Mouse (Mus musculus): Measurements from ENCODE around the gene Cplx3. TPM values are rescaled to one million over a fixed set of nuclear protein-coding genes. Genes with fewer than 3 reads are reported as not detected.

Cplx3 gene
- polyA plus RNA-seq, 1 experiment from 2014 or later: not detected

- TF ChIP-seq EP300 (optimal IDR thresholded peaks at IDR 0.05): no peak
- no peak for TF ChIP-seq CTCF (IDR thresholded peaks at IDR 0.05; ENCODE audit: low read depth)
- Histone ChIP-seq H3K9me3 (ENCODE audit: control insufficient read depth, low read length) (no peaks in the 10 kb centered on the region), H3K4me2 (replicated peaks; ENCODE audit: low read depth) (no peak overlapping the region), H3K4me3 (ENCODE audit: low read depth, low read length) (no peak overlapping the region), H3K36me3 (ENCODE audit: control insufficient read depth, insufficient read depth, low read length) (no peaks in the 10 kb centered on the region), H3K27me3 (ENCODE audit: control insufficient read depth, insufficient read depth, low read length) (peaks cover 3% of the 10 kb centered on the region; the same call in 1 of the 2 replicates), H3K9ac (ENCODE audit: low read length) (no peak overlapping the region), H3K27ac (replicated peaks) (no peak overlapping the region), H3K4me1 (replicated peaks; ENCODE audit: control insufficient read depth, insufficient read depth) (no peaks in the 10 kb centered on the region)
- DNase-seq (ENCODE audit: low spot score): no peak
- 63% methylated on average over 8 of the region's 8 CpGs for WGBS
- no peak for ATAC-seq (ENCODE audit: low FRiP score, low TSS enrichment)
These were observed 4.0 kb downstream of the Cplx3 start for GRCm38 (mm10) chr9:57602098-57602497.

- no peaks in the 10 kb centered on the region for H3K4me1 ChIP-seq (replicated peaks; ENCODE audit: control insufficient read depth, insufficient read depth)
- no peak overlapping the region for H3K4me2 ChIP-seq (replicated peaks; ENCODE audit: low read depth)
- no peak overlapping the region for H3K9ac ChIP-seq (ENCODE audit: low read length)
- 25% methylated on average over 2 of the region's 2 CpGs for WGBS
- H3K4me3 ChIP-seq (ENCODE audit: low read depth, low read length): no peak overlapping the region
- DNase-seq (ENCODE audit: low spot score): no peak
- H3K9me3 ChIP-seq (ENCODE audit: control insufficient read depth, low read length): no peaks in the 10 kb centered on the region
- H3K27me3 ChIP-seq (ENCODE audit: control insufficient read depth, insufficient read depth, low read length): peaks cover 2% of the 10 kb centered on the region; the same call in 1 of the 2 replicates
- H3K36me3 ChIP-seq (ENCODE audit: control insufficient read depth, insufficient read depth, low read length): no peaks in the 10 kb centered on the region
- H3K27ac ChIP-seq (replicated peaks): no peak overlapping the region
- TF ChIP-seq CTCF (IDR thresholded peaks at IDR 0.05; ENCODE audit: low read depth) (no peak), EP300 (optimal IDR thresholded peaks at IDR 0.05) (no peak)
- ATAC-seq (ENCODE audit: low FRiP score, low TSS enrichment): no peak
These were observed 4.8 kb downstream of the Cplx3 start for GRCm38 (mm10) chr9:57601353-57601706.

- Histone ChIP-seq H3K36me3 (ENCODE audit: control insufficient read depth, insufficient read depth, low read length) (no peaks in the 10 kb centered on the region), H3K27ac (replicated peaks) (no peak overlapping the region), H3K4me1 (replicated peaks; ENCODE audit: control insufficient read depth, insufficient read depth) (no peaks in the 10 kb centered on the region), H3K9ac (ENCODE audit: low read length) (no peak overlapping the region), H3K27me3 (ENCODE audit: control insufficient read depth, insufficient read depth, low read length) (no peaks in the 10 kb centered on the region), H3K9me3 (ENCODE audit: control insufficient read depth, low read length) (no peaks in the 10 kb centered on the region), H3K4me3 (ENCODE audit: low read depth, low read length) (no peak overlapping the region), H3K4me2 (replicated peaks; ENCODE audit: low read depth) (no peak overlapping the region)
- peak; percentile 55 for DNase-seq (ENCODE audit: low spot score)
- no peak for ATAC-seq (ENCODE audit: low FRiP score, low TSS enrichment)
- TF ChIP-seq EP300 (optimal IDR thresholded peaks at IDR 0.05) (no peak), CTCF (IDR thresholded peaks at IDR 0.05; ENCODE audit: low read depth) (no peak)
- 6% methylated on average over 3 of the region's 3 CpGs for WGBS
These were observed 5.3 kb downstream of the Cplx3 start for GRCm38 (mm10) chr9:57600620-57601352.

- Histone ChIP-seq H3K27ac (replicated peaks) (no peak overlapping the region), H3K9me3 (ENCODE audit: control insufficient read depth, low read length) (no peaks in the 10 kb centered on the region), H3K9ac (ENCODE audit: low read length) (no peak overlapping the region), H3K36me3 (ENCODE audit: control insufficient read depth, insufficient read depth, low read length) (peaks cover 6% of the 10 kb centered on the region; the same call in 1 of the 2 replicates), H3K4me3 (ENCODE audit: low read depth, low read length) (no peak overlapping the region), H3K4me1 (replicated peaks; ENCODE audit: control insufficient read depth, insufficient read depth) (no peaks in the 10 kb centered on the region), H3K4me2 (replicated peaks; ENCODE audit: low read depth) (no peak overlapping the region), H3K27me3 (ENCODE audit: control insufficient read depth, insufficient read depth, low read length) (no peaks in the 10 kb centered on the region)
- 61% methylated on average over 8 of the region's 8 CpGs for WGBS
- no peak for TF ChIP-seq EP300 (optimal IDR thresholded peaks at IDR 0.05)
- TF ChIP-seq CTCF (IDR thresholded peaks at IDR 0.05; ENCODE audit: low read depth): no peak
- no peak for DNase-seq (ENCODE audit: low spot score)
- no peak for ATAC-seq (ENCODE audit: low FRiP score, low TSS enrichment)
These were observed 7.1 kb downstream of the Cplx3 start for GRCm38 (mm10) chr9:57598851-57599563.

GRCm38 (mm10) chr9:57597929-57598382 lies 8.1 kb downstream of the Cplx3 start:
- H3K36me3 ChIP-seq (ENCODE audit: control insufficient read depth, insufficient read depth, low read length): peaks cover 9% of the 10 kb centered on the region; the same call in 1 of the 2 replicates
- TF ChIP-seq EP300 (optimal IDR thresholded peaks at IDR 0.05) (no peak), CTCF (IDR thresholded peaks at IDR 0.05; ENCODE audit: low read depth) (no peak)
- 0 out of 2 replicates have a peak, but pooled peaks have one; percentile 28 for ATAC-seq (ENCODE audit: low FRiP score, low TSS enrichment)
- DNase-seq (ENCODE audit: low spot score): no peak
- H3K27ac ChIP-seq (replicated peaks): peak overlapping the region; percentile 24; the same call in 1 of the 2 replicates
- no peaks in the 10 kb centered on the region for H3K27me3 ChIP-seq (ENCODE audit: control insufficient read depth, insufficient read depth, low read length)
- no peaks in the 10 kb centered on the region for H3K4me1 ChIP-seq (replicated peaks; ENCODE audit: control insufficient read depth, insufficient read depth)
- H3K9me3 ChIP-seq (ENCODE audit: control insufficient read depth, low read length): no peaks in the 10 kb centered on the region
- no peak overlapping the region for H3K9ac ChIP-seq (ENCODE audit: low read length)
- WGBS: 27% methylated on average over 4 of the region's 4 CpGs
- no peak overlapping the region for H3K4me2 ChIP-seq (replicated peaks; ENCODE audit: low read depth)
- H3K4me3 ChIP-seq (ENCODE audit: low read depth, low read length): no peak overlapping the region

- H3K27ac ChIP-seq (replicated peaks): no peak overlapping the region
- no peak for TF ChIP-seq EP300 (optimal IDR thresholded peaks at IDR 0.05)
- no peak for TF ChIP-seq CTCF (IDR thresholded peaks at IDR 0.05; ENCODE audit: low read depth)
- H3K36me3 ChIP-seq (ENCODE audit: control insufficient read depth, insufficient read depth, low read length): peaks cover 13% of the 10 kb centered on the region; the same call in 1 of the 2 replicates
- no peak overlapping the region for H3K4me2 ChIP-seq (replicated peaks; ENCODE audit: low read depth)
- ATAC-seq (ENCODE audit: low FRiP score, low TSS enrichment) (no peak), DNase-seq (ENCODE audit: low spot score) (no peak)
- H3K4me3 ChIP-seq (ENCODE audit: low read depth, low read length): no peak overlapping the region
- H3K4me1 ChIP-seq (replicated peaks; ENCODE audit: control insufficient read depth, insufficient read depth): no peaks in the 10 kb centered on the region
- no peak overlapping the region for H3K9ac ChIP-seq (ENCODE audit: low read length)
- H3K27me3 ChIP-seq (ENCODE audit: control insufficient read depth, insufficient read depth, low read length): no peaks in the 10 kb centered on the region
- H3K9me3 ChIP-seq (ENCODE audit: control insufficient read depth, low read length): no peaks in the 10 kb centered on the region
- 87% methylated on average over 8 of the region's 8 CpGs for WGBS
These were observed 8.8 kb downstream of the Cplx3 start for GRCm38 (mm10) chr9:57597265-57597664.
